Mouse (Mus musculus) heart, embryonic 14.5 days (tissue): Measurements from ENCODE around the gene Otx2. TPM values are rescaled to one million over a fixed set of nuclear protein-coding genes. Genes with fewer than 3 reads are reported as not detected.

Experiments used
- ATAC-seq: fragments of 200-750 bp; cut with Nextera tagmentation; 2 replicates; pipeline ENCODE4 v1.8.0; 2017; ENCODE audit warnings: low read depth, moderate TSS enrichment; ENCODE audit not compliant: insufficient number of reproducible peaks, insufficient read depth, low FRiP score
- H3K27ac ChIP-seq, 2 experiments: fragments of 200-500 bp in 1 of 2; fragments of 300-500 bp in 1 of 2; sonication (generic) in 1 of 2; replicated peaks in 1 of 2; 2 replicates each; pipeline ENCODE4 v1.5.1; 2012 to 2014; ENCODE audit warnings: low read depth in 2 of 2, low read length in 2 of 2, control low read depth in 1 of 2, mild to moderate bottlenecking in 1 of 2, mixed read lengths in 1 of 2; ENCODE audit not compliant: control insufficient read depth in 1 of 2, insufficient read depth in 1 of 2
- H3K27me3 ChIP-seq: fragments of 300-500 bp; sonication (generic); 2 replicates; pipeline ENCODE4 v1.6.1; 2014; ENCODE audit warnings: mild to moderate bottlenecking, low read length, control low read depth; ENCODE audit not compliant: control insufficient read depth, insufficient read depth
- H3K36me3 ChIP-seq: fragments of 300-500 bp; sonication (generic); 2 replicates; pipeline ENCODE4 v1.6.1; 2014; ENCODE audit warnings: mild to moderate bottlenecking, control low read depth, low read length, mixed read lengths; ENCODE audit not compliant: control insufficient read depth, insufficient read depth
- H3K4me1 ChIP-seq, 2 experiments: fragments of 200-500 bp in 1 of 2; fragments of 300-500 bp in 1 of 2; sonication (generic) in 1 of 2; 2 replicates each; pipeline ENCODE4 v1.6.1; 2012 to 2014; ENCODE audit warnings: low read length in 2 of 2, control low read depth in 1 of 2, mixed read lengths in 1 of 2; ENCODE audit not compliant: control insufficient read depth in 2 of 2, insufficient read depth in 2 of 2
- H3K4me2 ChIP-seq: fragments of 300-500 bp; sonication (generic); 2 replicates; pipeline ENCODE4 v1.6.1; 2014; ENCODE audit warnings: mild to moderate bottlenecking, low read length
- H3K4me3 ChIP-seq, 2 experiments: fragments of 200-500 bp in 1 of 2; fragments of 300-500 bp in 1 of 2; sonication (generic) in 1 of 2; 2 replicates each; pipeline ENCODE4 v1.5.1; 2012 to 2014; ENCODE audit warnings: low read length in 2 of 2, mild to moderate bottlenecking in 2 of 2, control low read depth in 1 of 2, low read depth in 1 of 2, moderate library complexity in 1 of 2; ENCODE audit not compliant: control insufficient read depth in 1 of 2, insufficient read depth in 1 of 2
- H3K9ac ChIP-seq: fragments of 300-500 bp; sonication (generic); 2 replicates; pipeline ENCODE4 v1.6.1; 2014; ENCODE audit warnings: mild to moderate bottlenecking, low read length
- H3K9me3 ChIP-seq: fragments of 300-500 bp; sonication (generic); 2 replicates; pipeline ENCODE4 v1.6.1; 2016; ENCODE audit warnings: low read length, control low read depth; ENCODE audit not compliant: control insufficient read depth
- WGBS: fragments of 180-500 bp; shearing (Covaris S2); extraction: QIAGEN DNeasy Blood & Tissue Kit; methylation state at CpG from one replicate; pipeline ENCODE4 v1.1.7; 2014; 5-methylcytosine and 5-hydroxymethylcytosine counted together
- polyA plus RNA-seq: library from polyadenylated mRNA; unstranded; fragments of >200 nt; fragmentation: Nextera tagmentation; extraction: Ambion mirVana; gene quantifications from 2 replicates; pipeline ENCODE4 v1.2.1, GENCODE M21; 2014

Gene Otx2
- polyA plus RNA-seq, 1 experiment from 2014 or later = not detected

- under 1% methylated on average over 20 of the region's 20 CpGs for WGBS
- H3K4me1 ChIP-seq = no peaks in the 10 kb centered on the region
- H3K4me2 ChIP-seq = peak overlapping the region; percentile 77
- no peaks in the 10 kb centered on the region for H3K9me3 ChIP-seq
- H3K9ac ChIP-seq = peak overlapping the region; percentile 21; the same call in 1 of the 2 replicates
- peak overlapping the region; percentile 47 to 49 for H3K4me3 ChIP-seq
- H3K27ac ChIP-seq = no peak overlapping the region
- no peak for ATAC-seq
- H3K27me3 ChIP-seq = peaks cover 21% of the 10 kb centered on the region
- H3K36me3 ChIP-seq = no peaks in the 10 kb centered on the region
Measured at GRCm38 (mm10) chr14:48709371-48710061, 35.9 kb upstream of the Otx2 start.

GRCm38 (mm10) chr14:48707844-48708383 lies 34.3 kb upstream of the Otx2 start:
- Histone ChIP-seq H3K27ac (no peak overlapping the region), H3K4me2 (no peak overlapping the region), H3K9me3 (no peaks in the 10 kb centered on the region), H3K36me3 (no peaks in the 10 kb centered on the region), H3K27me3 (peaks cover 21% of the 10 kb centered on the region), H3K4me1 (no peaks in the 10 kb centered on the region), H3K4me3 (no peak overlapping the region), H3K9ac (no peak overlapping the region)
- ATAC-seq = no peak
- WGBS = 24% methylated on average over 6 of the region's 6 CpGs

- H3K9me3 ChIP-seq = no peaks in the 10 kb centered on the region
- no peak overlapping the region for H3K4me3 ChIP-seq
- no peaks in the 10 kb centered on the region for H3K36me3 ChIP-seq
- no peaks in the 10 kb centered on the region for H3K4me1 ChIP-seq
- no peak overlapping the region for H3K4me2 ChIP-seq
- ATAC-seq = no peak
- no peak overlapping the region for H3K9ac ChIP-seq
- WGBS = 67% methylated on average over 5 of the region's 5 CpGs
- no peak overlapping the region for H3K27ac ChIP-seq
- H3K27me3 ChIP-seq = peaks cover 21% of the 10 kb centered on the region
Measured at GRCm38 (mm10) chr14:48707391-48707790, 33.8 kb upstream of the Otx2 start.

- no peak overlapping the region for H3K27ac ChIP-seq
- no peak overlapping the region for H3K4me3 ChIP-seq
- no peak overlapping the region for H3K9ac ChIP-seq
- WGBS = 53% methylated on average over 8 of the region's 8 CpGs
- H3K36me3 ChIP-seq = no peaks in the 10 kb centered on the region
- no peaks in the 10 kb centered on the region for H3K27me3 ChIP-seq
- ATAC-seq = no peak
- H3K9me3 ChIP-seq = no peaks in the 10 kb centered on the region
- H3K4me1 ChIP-seq = no peaks in the 10 kb centered on the region
- no peak overlapping the region for H3K4me2 ChIP-seq
Measured at GRCm38 (mm10) chr14:48700790-48701370, 27.3 kb upstream of the Otx2 start.

GRCm38 (mm10) chr14:48679590-48679989 lies 6.0 kb upstream of the Otx2 start:
- ATAC-seq = no peak

GRCm38 (mm10) chr14:48678674-48679073 lies 5.1 kb upstream of the Otx2 start:
- Histone ChIP-seq H3K4me2 (no peak overlapping the region), H3K4me1 (peaks cover 2 to 3% of the 10 kb centered on the region in 2 experiments; a peak in 1 of 4 replicates), H3K4me3 (no peak overlapping the region), H3K27ac (no peak overlapping the region), H3K36me3 (no peaks in the 10 kb centered on the region), H3K9me3 (no peaks in the 10 kb centered on the region), H3K9ac (no peak overlapping the region), H3K27me3 (peaks cover 44% of the 10 kb centered on the region)
- no peak for ATAC-seq
- 80% methylated on average over 3 of the region's 3 CpGs for WGBS

More at GRCm38 (mm10) chr14:48679590-48679989, 6.0 kb upstream of the Otx2 start:
- Histone ChIP-seq H3K4me2 (no peak overlapping the region), H3K4me1 (no peaks in the 10 kb centered on the region), H3K9me3 (no peaks in the 10 kb centered on the region), H3K9ac (no peak overlapping the region), H3K27me3 (peaks cover 35% of the 10 kb centered on the region), H3K4me3 (no peak overlapping the region), H3K36me3 (no peaks in the 10 kb centered on the region), H3K27ac (no peak overlapping the region)
- 68% methylated on average over 5 of the region's 5 CpGs for WGBS

- no peaks in the 10 kb centered on the region for H3K9me3 ChIP-seq
- ATAC-seq = no peak
- peaks cover 3 to 6% of the 10 kb centered on the region in 2 experiments; a peak in 1 of 4 replicates for H3K4me1 ChIP-seq
- peak overlapping the region in 1 of 2 experiments; percentile 19; a peak in 3 of 4 replicates for H3K4me3 ChIP-seq
- peak overlapping the region; percentile 21 for H3K4me2 ChIP-seq
- WGBS = 3% methylated on average over 36 of the region's 36 CpGs
- peaks cover 88% of the 10 kb centered on the region for H3K27me3 ChIP-seq
- H3K36me3 ChIP-seq = no peaks in the 10 kb centered on the region
- H3K9ac ChIP-seq = no peak overlapping the region
- H3K27ac ChIP-seq = no peak overlapping the region
Measured at GRCm38 (mm10) chr14:48674036-48674831, 615 bp upstream of the Otx2 start.
